Mouse (Mus musculus) bone marrow, adult 2 months (tissue): Measurements from ENCODE around the gene Mast1. TPM values are rescaled to one million over a fixed set of nuclear protein-coding genes. Genes with fewer than 3 reads are reported as not detected.
A peak's percentile ranks its signal among the peaks of the same experiment; 100 is the strongest.

Experiments used
- H3K27ac ChIP-seq: fragments of 200-500 bp; 2 replicates; pipeline ENCODE4 v1.5.1; 2012; ENCODE audit warnings: low read depth, mild to moderate bottlenecking, control low read depth, inconsistent platforms, low read length; ENCODE audit not compliant: control insufficient read depth, poor library complexity, insufficient read depth
- H3K4me1 ChIP-seq: fragments of 200-500 bp; 2 replicates; pipeline ENCODE4 v1.6.1; 2011; ENCODE audit warnings: low read length; ENCODE audit not compliant: control insufficient read depth, insufficient read depth
- H3K4me3 ChIP-seq: fragments of 200-500 bp; replicated peaks from 2 replicates; pipeline ENCODE3; 2011; ENCODE audit warnings: mild to moderate bottlenecking, low read depth, low read length, control low read depth; ENCODE audit not compliant: control insufficient read depth
- CTCF ChIP-seq: fragments of 200-500 bp; IDR thresholded peaks from 2 replicates; pipeline ENCODE4 v1.5.1; 2011; ENCODE audit warnings: low read length, control low read depth; ENCODE audit not compliant: control insufficient read depth, insufficient read depth
- POLR2A ChIP-seq: fragments of 200-500 bp; IDR thresholded peaks from 2 replicates; pipeline ENCODE4 v1.6.1; 2011; ENCODE audit warnings: low read depth, mild to moderate bottlenecking, control low read depth, low read length, borderline replicate concordance; ENCODE audit not compliant: control insufficient read depth
- WGBS: fragments of 180-500 bp; shearing (Covaris S2); methylation state at CpG from one replicate; pipeline ENCODE4 v1.1.7; 2018; 5-methylcytosine and 5-hydroxymethylcytosine counted together
- polyA plus RNA-seq: library from polyadenylated mRNA; stranded (reverse); fragments of >200 nt; gene quantifications from 2 replicates; pipeline ENCODE4 v1.2.4, GENCODE M21; 2011; ENCODE audit warnings: low replicate concordance; ENCODE audit not compliant: missing spikeins, insufficient read depth, insufficient read length

Gene Mast1
- polyA plus RNA-seq = not detected in 2 replicates

GRCm38 (mm10) chr8:84936962-84937546, at the start of gene Mast1:
Gene Mast1, minus strand, starts transcription at chr8:84937359.
- H3K4me1 ChIP-seq = no peaks in the 10 kb centered on the region; the same call in 1 of the 2 replicates
- 1% methylated on average over 50 of the region's 50 CpGs for WGBS
- H3K4me3 ChIP-seq = no peak within 1 kb of the TSS
- TF ChIP-seq POLR2A (no peak), CTCF (peak; percentile 50; the same call in 1 of the 2 replicates)
- no peak within 1 kb of the TSS for H3K27ac ChIP-seq

DNA sequence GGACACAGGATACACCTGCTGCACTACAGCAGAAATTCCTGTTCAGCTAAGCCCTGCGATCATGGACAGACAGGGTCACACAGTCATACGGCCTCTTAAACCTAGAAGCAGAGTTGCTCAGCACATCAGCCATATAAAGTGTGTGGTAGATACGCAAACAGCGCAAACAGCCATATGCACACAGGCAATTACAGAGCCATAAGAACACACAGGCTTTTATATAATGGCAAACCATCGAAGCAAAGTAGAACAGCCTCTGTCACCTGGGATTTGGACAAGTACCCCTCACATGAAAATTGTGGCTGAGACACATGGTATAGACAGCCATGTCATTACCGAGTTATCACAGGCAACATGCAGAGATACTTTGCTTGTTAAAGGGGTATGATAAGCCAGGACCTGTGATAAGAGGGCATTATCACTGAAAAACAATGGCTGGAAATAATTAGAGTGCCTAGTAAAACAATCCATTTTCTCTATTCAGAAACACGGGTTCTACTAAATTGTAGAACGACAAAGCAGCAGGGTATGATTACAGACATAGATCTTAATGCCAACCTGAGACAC, 49.3 kb upstream of the Mast1 start:
- TF ChIP-seq CTCF = no peak
- no peak for TF ChIP-seq POLR2A
- Histone ChIP-seq H3K27ac (peak overlapping the region; percentile 88), H3K4me3 (peak overlapping the region; percentile 64), H3K4me1 (peaks cover 15% of the 10 kb centered on the region)
- WGBS = 24% methylated on average over 8 of the region's 8 CpGs

DNA sequence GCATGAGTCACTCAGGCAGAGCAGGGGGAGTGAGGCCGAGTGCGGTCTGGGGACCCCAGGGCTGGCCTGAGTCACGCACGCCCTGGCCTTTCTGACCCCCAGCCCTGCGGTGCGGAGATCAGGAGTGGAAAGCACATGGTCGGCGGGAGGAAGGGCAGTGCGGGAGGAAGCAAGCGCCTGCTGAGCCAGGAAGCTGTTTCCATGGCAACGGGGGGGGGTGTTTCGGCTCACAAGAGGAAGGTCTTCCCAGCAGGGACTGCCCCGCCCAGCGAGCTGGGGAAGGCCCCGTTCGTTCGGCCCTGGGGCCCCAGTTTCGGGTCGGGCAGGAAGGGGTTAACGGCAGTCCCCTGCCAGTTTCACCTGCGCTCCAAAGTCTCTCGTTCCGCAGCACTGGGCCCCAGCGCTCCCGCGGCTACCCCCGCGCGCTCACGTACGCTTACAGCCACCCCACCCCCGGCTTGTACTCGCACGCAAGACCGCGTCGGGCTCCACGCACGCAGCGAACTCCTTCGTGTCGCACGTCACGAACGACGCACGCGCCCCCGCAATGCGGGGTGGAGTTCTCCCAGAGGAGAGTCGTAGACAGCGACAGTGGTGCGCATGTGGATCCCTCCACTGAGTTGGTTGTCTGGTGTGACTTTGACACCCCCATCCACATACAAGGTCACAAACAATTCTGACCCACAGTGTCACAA, 48.7 kb upstream of the Mast1 start:
- H3K27ac ChIP-seq = peak overlapping the region; percentile 88
- peak overlapping the region; percentile 64 for H3K4me3 ChIP-seq
- TF ChIP-seq POLR2A = peak; percentile 48; the same call in 1 of the 2 replicates
- TF ChIP-seq CTCF = no peak; the same call in 1 of the 2 replicates
- WGBS = under 1% methylated on average over 53 of the region's 53 CpGs
- peaks cover 18% of the 10 kb centered on the region for H3K4me1 ChIP-seq

- peaks cover 16% of the 10 kb centered on the region for H3K4me1 ChIP-seq
- no peak for TF ChIP-seq POLR2A
- TF ChIP-seq CTCF = no peak
Measured at GRCm38 (mm10) chr8:84985049-84985683, 48.0 kb upstream of the Mast1 start.

GRCm38 (mm10) chr8:84984294-84985048, 47.3 kb upstream of the Mast1 start:
- 35% methylated on average over 16 of the region's 16 CpGs for WGBS
- no peak overlapping the region for H3K4me3 ChIP-seq
- H3K4me1 ChIP-seq = peaks cover 16% of the 10 kb centered on the region
- TF ChIP-seq POLR2A (no peak), CTCF (no peak)
- H3K27ac ChIP-seq = peak overlapping the region; percentile 88

More at GRCm38 (mm10) chr8:84985049-84985683, 48.0 kb upstream of the Mast1 start:
- peak overlapping the region; percentile 64 for H3K4me3 ChIP-seq
- H3K27ac ChIP-seq = peak overlapping the region; percentile 88
- WGBS = 2% methylated on average over 23 of the region's 23 CpGs

GRCm38 (mm10) chr8:84982499-84983011, 45.4 kb upstream of the Mast1 start:
- TF ChIP-seq CTCF (0 out of 2 replicates have a peak, but pooled peaks have one; percentile 3), POLR2A (no peak)
- no peak overlapping the region for H3K4me3 ChIP-seq
- H3K4me1 ChIP-seq = peaks cover 16% of the 10 kb centered on the region
- WGBS = 11% methylated on average over 3 of the region's 3 CpGs
- peak overlapping the region; percentile 73 for H3K27ac ChIP-seq
